Mouse (Mus musculus) kidney, adult 2 months (tissue): Measurements from ENCODE around the gene Trio. TPM values are rescaled to one million over a fixed set of nuclear protein-coding genes. Genes with fewer than 3 reads are reported as not detected.

Experiments used
- DNase-seq: peaks from one replicate; pipeline ENCODE4 v3.0.0; 2021
- H3K27ac ChIP-seq: fragments of 200-500 bp; 2 replicates; pipeline ENCODE4 v1.5.1; 2012; ENCODE audit warnings: low read depth, low read length, control low read depth, inconsistent platforms; ENCODE audit not compliant: insufficient read depth
- H3K27me3 ChIP-seq: fragments of 200-500 bp; replicated peaks from 2 replicates; pipeline ENCODE4 v1.6.1; 2012; ENCODE audit warnings: mild to moderate bottlenecking, moderate library complexity, low read length, inconsistent platforms; ENCODE audit not compliant: control insufficient read depth, insufficient read depth
- H3K36me3 ChIP-seq: fragments of 200-500 bp; 2 replicates; pipeline ENCODE4 v1.6.1; 2012; ENCODE audit warnings: mild to moderate bottlenecking, moderate library complexity, low read length, inconsistent platforms; ENCODE audit not compliant: control insufficient read depth, insufficient read depth
- H3K4me1 ChIP-seq: fragments of 200-500 bp; 2 replicates; pipeline ENCODE4 v1.6.1; 2011; ENCODE audit warnings: low read length; ENCODE audit not compliant: control insufficient read depth, insufficient read depth
- H3K4me3 ChIP-seq: fragments of 200-500 bp; 2 replicates; pipeline ENCODE4 v1.5.1; 2011; ENCODE audit warnings: mild to moderate bottlenecking, low read depth, low read length, control low read depth; ENCODE audit not compliant: insufficient read depth
- CTCF ChIP-seq: fragments of 200-500 bp; conservative IDR thresholded peaks from 2 replicates; pipeline ENCODE4 v1.5.1; 2011; ENCODE audit warnings: low read depth, mild to moderate bottlenecking, control low read depth, low read length, moderate library complexity, mixed read lengths; ENCODE audit not compliant: insufficient read depth, insufficient read length
- POLR2A ChIP-seq: fragments of 200-500 bp; IDR thresholded peaks from one replicate; pipeline ENCODE4 v1.6.1; 2011; ENCODE audit warnings: low read depth, low read length, control low read depth
- WGBS: fragments of 180-500 bp; shearing (Covaris S2); methylation state at CpG from one replicate; pipeline ENCODE4 v1.1.7; 2018; 5-methylcytosine and 5-hydroxymethylcytosine counted together
- polyA plus RNA-seq: library from polyadenylated mRNA; depleted of rRNA; stranded (reverse); fragments of >200 nt; gene quantifications from 2 replicates; pipeline ENCODE4 v1.2.3, GENCODE M21; 2012; rRNA removed

The Trio gene
- polyA plus RNA-seq, 1 experiment: 37.2 TPM

DNA sequence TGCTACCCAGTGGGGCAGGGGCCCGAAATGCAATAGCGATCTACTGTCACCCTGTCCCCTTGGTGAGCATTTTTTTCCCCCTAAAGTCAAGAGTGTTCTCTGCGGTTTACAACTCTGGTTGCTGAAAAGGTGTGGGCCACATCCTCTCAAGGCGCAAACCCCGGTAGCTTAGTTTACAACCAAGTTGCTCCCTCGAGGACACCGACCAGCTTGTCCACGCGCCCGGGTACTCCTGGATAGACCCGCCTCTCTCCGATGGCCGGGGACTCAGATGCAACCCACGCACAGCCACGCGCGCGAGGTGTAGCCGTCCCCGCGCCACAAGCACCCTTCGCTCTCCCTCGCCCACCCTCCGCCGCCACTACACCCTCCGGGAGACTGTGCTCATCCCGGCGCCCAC lies 344.7 kb downstream of the Trio start:
- Histone ChIP-seq H3K4me3 (peak overlapping the region; percentile 51), H3K4me1 (peaks cover 3% of the 10 kb centered on the region; the same call in 1 of the 2 replicates), H3K27me3 (no peaks in the 10 kb centered on the region), H3K36me3 (no peaks in the 10 kb centered on the region), H3K27ac (no peak overlapping the region)
- TF ChIP-seq CTCF (no peak), POLR2A (no peak)
- no peak for DNase-seq
- 3% methylated on average over 28 of the region's 28 CpGs for WGBS

Other genes with a start within 250 kb of the Trio start
- 0.08 TPM in 2 replicates for gene Dnah5, start 177.9 kb upstream of the Trio start, polyA plus RNA-seq